Mouse (Mus musculus) brain, embryonic 14.5 days (tissue): ENCODE data around the gene Gm17783.

Experiments used
- CTCF ChIP-seq: fragments of 200-500 bp; IDR thresholded peaks from 2 replicates; pipeline ENCODE4 v1.5.1; 2012; ENCODE audit warnings: inconsistent platforms, mild to moderate bottlenecking, moderate library complexity, borderline replicate concordance; ENCODE audit not compliant: insufficient read depth, insufficient read length; ENCODE audit errors: extremely low read depth
- POLR2A ChIP-seq: fragments of 200-500 bp; IDR thresholded peaks from 2 replicates; pipeline ENCODE4 v1.6.1; 2012; ENCODE audit warnings: mild to moderate bottlenecking, inconsistent platforms, borderline replicate concordance; ENCODE audit not compliant: poor library complexity, insufficient read depth, insufficient read length, severe bottlenecking; ENCODE audit errors: extremely low read depth

DNA sequence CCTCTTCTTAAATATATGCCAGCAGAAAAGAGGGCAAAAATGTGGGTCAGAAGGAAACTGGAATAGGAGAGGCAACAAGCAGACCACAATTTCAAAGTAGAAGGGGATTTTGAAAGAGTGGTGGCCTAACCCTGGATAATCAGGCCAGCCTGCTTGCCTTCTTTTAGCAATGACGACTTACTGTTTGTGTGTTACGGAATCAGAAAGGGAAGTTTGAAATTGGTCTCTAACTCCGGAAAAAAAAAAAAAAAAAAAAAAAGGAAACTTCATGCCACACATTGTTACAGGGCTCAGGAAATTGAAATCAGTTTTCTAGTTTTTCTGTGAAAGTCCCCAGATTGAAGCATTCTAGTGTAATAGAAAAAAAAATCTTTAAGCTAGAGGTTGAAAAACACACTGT is 29.9 kb upstream of the Gm17783 start:
- TF ChIP-seq POLR2A = no peak
- no peak for TF ChIP-seq CTCF
